Mouse (Mus musculus) limb, embryonic 11.5 days (tissue): ENCODE measurements around the gene Lrrc10b. TPM values are rescaled to one million over a fixed set of nuclear protein-coding genes. Genes with fewer than 3 reads are reported as not detected.

ENCODE experiments used
- polyA plus RNA-seq: library from polyadenylated mRNA; unstranded; fragments of >200 nt; fragmentation: Nextera tagmentation; extraction: Ambion mirVana; gene quantifications from 2 replicates; pipeline ENCODE4 v1.2.1, GENCODE M21; 2014

Lrrc10b gene
- polyA plus RNA-seq, 1 experiment from 2014 or later, result not detected

Other genes with a start within 250 kb of the Lrrc10b start
- 4.4 and 4.6 TPM in 2 replicates for gene Myrf, start 216.7 kb downstream of the Lrrc10b start, polyA plus RNA-seq
- gene Dagla, start 152.6 kb downstream of the Lrrc10b start, polyA plus RNA-seq, result 1.3 and 1.4 TPM in 2 replicates
- gene Syt7, start 68.4 kb downstream of the Lrrc10b start, polyA plus RNA-seq, result 0.45 and 0.55 TPM in 2 replicates
- gene Ppp1r32, start 25.5 kb upstream of the Lrrc10b start, polyA plus RNA-seq, result 0.16 TPM in 1 of 2 replicates, not detected in the other
- 62.2 and 69.7 TPM in 2 replicates for gene Cpsf7, start 67.8 kb upstream of the Lrrc10b start, polyA plus RNA-seq
- gene Sdhaf2, start 68.7 kb upstream of the Lrrc10b start, polyA plus RNA-seq, result 57.2 and 61.0 TPM in 2 replicates
- 64.1 and 66.3 TPM in 2 replicates for gene Tmem216, start 98.8 kb upstream of the Lrrc10b start, polyA plus RNA-seq
- 15.8 and 16.4 TPM in 2 replicates for gene Cyb561a3, start 119.7 kb upstream of the Lrrc10b start, polyA plus RNA-seq
- gene Tmem138, start 119.9 kb upstream of the Lrrc10b start, polyA plus RNA-seq, result 49.9 and 52.1 TPM in 2 replicates
- 423 and 456 TPM in 2 replicates for gene Ddb1, start 147.9 kb upstream of the Lrrc10b start, polyA plus RNA-seq
- 23.3 and 24.5 TPM in 2 replicates for gene Tkfc, start 148.2 kb upstream of the Lrrc10b start, polyA plus RNA-seq
- 1.4 and 1.7 TPM in 2 replicates for gene Vwce, start 176.7 kb upstream of the Lrrc10b start, polyA plus RNA-seq
- gene Pga5, start 220.6 kb upstream of the Lrrc10b start, polyA plus RNA-seq, result not detected in 2 replicates
- 29.7 and 33.4 TPM in 2 replicates for gene Vps37c, start 231.3 kb upstream of the Lrrc10b start, polyA plus RNA-seq